In the genomic region with DNA sequence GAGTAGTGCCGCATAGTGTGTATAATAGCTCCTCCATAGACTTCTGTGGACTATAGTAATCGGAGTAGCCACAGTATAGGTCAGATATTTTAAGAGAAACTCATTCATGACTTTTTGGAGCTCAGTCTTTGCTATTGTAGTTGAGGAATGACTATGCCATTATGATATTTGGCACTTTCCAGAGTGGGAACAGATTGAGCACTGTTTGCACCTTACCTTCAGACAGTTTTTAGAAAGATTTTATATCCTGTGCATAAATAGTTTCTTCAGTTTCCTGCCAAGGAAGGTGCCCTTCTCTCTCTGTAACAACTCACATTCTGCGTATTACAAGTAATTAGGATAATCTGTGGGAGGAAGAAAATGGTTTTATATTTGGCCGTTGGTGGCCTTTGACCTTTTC, we compare ENCODE assay signal across 21 mouse cellular contexts.
DNase-seq lines count a peak whose midpoint lies in the region; ATAC-seq lines count a peak whose summit lies in the region.
"Had no signal": no experiment of that assay in that cellular context is flagged by ENCODE, and none has a peak within 500 bp of the region (broad histone marks: within the 10 kb centered on the region; RNA-seq: fewer than 3 reads in every experiment).

No protein-coding gene starts in this region.

- no peaks in the 10 kb centered on the region for H3K9me3 ChIP-seq in neural tube, embryonic 15.5 days (replicated peaks)
- H3K9me3 ChIP-seq: G1E had no signal

- no peaks in the 10 kb centered on the region for H3K4me1 ChIP-seq in neural tube, embryonic 15.5 days

- H3K9ac ChIP-seq in neural tube, embryonic 15.5 days (replicated peaks) = no peak overlapping the region

- H3K4me2 ChIP-seq in neural tube, embryonic 15.5 days = no peak overlapping the region

- 95% methylated on average over 4 of the region's 4 CpGs for WGBS in neural tube, embryonic 15.5 days

- peak; percentile 36 for DNase-seq in cerebellum, adult 9-10 months
- DNase-seq in cerebellum, adult 8-10 months = no peak
- no peak for DNase-seq in frontal cortex, postnatal 36 days (ENCODE audit: low spot score in 2 of 2)
- DNase-seq in brain, adult 2 months (ENCODE audit: low read depth, low spot score) = peak; percentile 62
- DNase-seq: adrenal gland, adult 2 months; adrenal gland, adult 8-10 months; adrenal gland, postnatal 10 days; adrenal gland, postnatal 14 days; adrenal gland, postnatal 25 days; adrenal gland, postnatal 36 days; B cell, adult 2 months; cerebellum, adult 11 months; cerebellum, adult 11-12 months; cerebellum, adult 18-20 months had no signal

- ATAC-seq in frontal cortex, adult (ENCODE audit: low TSS enrichment) = peak; percentile 69; the same call in 1 of the 2 replicates
- no peak for ATAC-seq in neural tube, embryonic 15.5 days (ENCODE audit: low FRiP score)
- ATAC-seq: activated CD4-positive, CD25-positive, alpha-beta regulatory T cell, adult 4 months; CD4-positive, CD25-positive, alpha-beta regulatory T cell, adult 4 months; Patski had no signal

- no peaks in the 10 kb centered on the region for H3K36me3 ChIP-seq in neural tube, embryonic 15.5 days
- H3K36me3 ChIP-seq: G1E had no signal

- H3K27ac ChIP-seq in neural tube, embryonic 15.5 days (replicated peaks) = no peak overlapping the region

- no peak overlapping the region for H3K4me3 ChIP-seq in neural tube, embryonic 15.5 days (replicated peaks)

- no peaks in the 10 kb centered on the region for H3K27me3 ChIP-seq in neural tube, embryonic 15.5 days (replicated peaks)
- H3K27me3 ChIP-seq: CH12.LX had no signal

Comparison
In these comparisons a context has a peak if more than half of its experiments do, and no peak if none do; other contexts are left out.
1. DNase-seq: peak in cerebellum, adult 9-10 months (single experiment) and brain, adult 2 months (single experiment); none in cerebellum, adult 8-10 months (single experiment) and frontal cortex, postnatal 36 days (0 of 2).